Mouse (Mus musculus) MEL (cell line): Measurements from ENCODE around the gene Zmym2. TPM values are rescaled to one million over a fixed set of nuclear protein-coding genes. Genes with fewer than 3 reads are reported as not detected.
"Not testable (repeated sequence)": the region's sequence is repeated elsewhere in the genome, so short reads cannot be mapped to it uniquely, and the experiment has no call there.

Experiments
- DNase-seq: peaks from one replicate; pipeline ENCODE4 v3.0.0; 2011; ENCODE audit warnings: low read depth, low spot score
- H3K27ac ChIP-seq: 2 replicates; pipeline ENCODE4 v1.5.1; 2012; ENCODE audit warnings: low read depth, mild to moderate bottlenecking, control low read depth, low read length, moderate library complexity; ENCODE audit not compliant: control insufficient read depth
- H3K27me3 ChIP-seq, 2 experiments: fragments of 150-350 bp in 1 of 2; sonication (generic) in 1 of 2; 2 replicates each; pipeline ENCODE4 v1.6.1; 2012; ENCODE audit warnings: low read length in 2 of 2, mild to moderate bottlenecking in 2 of 2, improper control_type of control experiment in 1 of 2, moderate library complexity in 1 of 2; ENCODE audit not compliant: insufficient read depth in 2 of 2, control insufficient read depth in 1 of 2
- H3K36me3 ChIP-seq, 2 experiments: 2 replicates each; pipeline ENCODE4 v1.6.1; 2012 to 2014; ENCODE audit warnings: low read length in 2 of 2, improper control_type of control experiment in 1 of 2, inconsistent platforms in 1 of 2, mild to moderate bottlenecking in 1 of 2; ENCODE audit not compliant: insufficient read depth in 2 of 2, control insufficient read depth in 1 of 2
- H3K4me1 ChIP-seq, 2 experiments: fragments of 150-350 bp in 1 of 2; sonication (generic) in 1 of 2; 2 replicates each; pipeline ENCODE4 v1.6.1; 2012; ENCODE audit warnings: low read length in 2 of 2, improper control_type of control experiment in 1 of 2, mild to moderate bottlenecking in 1 of 2; ENCODE audit not compliant: insufficient read depth in 2 of 2, control insufficient read depth in 1 of 2
- H3K4me3 ChIP-seq, 2 experiments: fragments of 150-350 bp in 1 of 2; sonication (generic) in 1 of 2; 2 replicates each; pipeline ENCODE4 v1.5.1; 2012; ENCODE audit warnings: low read depth in 2 of 2, low read length in 2 of 2, mild to moderate bottlenecking in 2 of 2, moderate library complexity in 2 of 2, control low read depth in 1 of 2, improper control_type of control experiment in 1 of 2; ENCODE audit not compliant: control insufficient read depth in 1 of 2, insufficient read depth in 1 of 2
- H3K79me2 ChIP-seq: 2 replicates; pipeline ENCODE4 v1.6.1; 2012; ENCODE audit warnings: mild to moderate bottlenecking, low read length, moderate library complexity; ENCODE audit not compliant: control insufficient read depth, poor library complexity, insufficient read depth
- H3K9ac ChIP-seq: 2 replicates; pipeline ENCODE4 v1.6.1; 2012; ENCODE audit warnings: low read depth, mild to moderate bottlenecking, control low read depth, low read length, moderate library complexity; ENCODE audit not compliant: control insufficient read depth, poor library complexity, severe bottlenecking
- H3K9me3 ChIP-seq: fragments of 150-350 bp; sonication (generic); replicated peaks from 2 replicates; pipeline ENCODE4 v1.6.1; 2012; ENCODE audit warnings: mild to moderate bottlenecking, low read length, improper control_type of control experiment, moderate library complexity; ENCODE audit not compliant: insufficient read depth
- GATA1 ChIP-seq: IDR thresholded peaks from 2 replicates; pipeline ENCODE4 v1.6.1; 2011; ENCODE audit warnings: low read depth, low read length, improper control_type of control experiment
- MAZ ChIP-seq: IDR thresholded peaks from 2 replicates; pipeline ENCODE4 v1.6.1; 2012; ENCODE audit warnings: low read depth, mild to moderate bottlenecking, inconsistent platforms, low read length, improper control_type of control experiment
- POLR2AphosphoS2 ChIP-seq: IDR thresholded peaks from 2 replicates; pipeline ENCODE4 v1.6.1; 2011; ENCODE audit warnings: low read length, improper control_type of control experiment
- RAD21 ChIP-seq: IDR thresholded peaks from 2 replicates; pipeline ENCODE4 v1.6.1; 2011; ENCODE audit warnings: mild to moderate bottlenecking, low read depth, low read length, improper control_type of control experiment
- SIN3A ChIP-seq: IDR thresholded peaks from 2 replicates; pipeline ENCODE4 v1.6.1; 2012; ENCODE audit warnings: low read length, improper control_type of control experiment, inconsistent platforms
- SMC3 ChIP-seq: IDR thresholded peaks from 2 replicates; pipeline ENCODE4 v1.6.1; 2011; ENCODE audit warnings: low read depth, low read length, improper control_type of control experiment
- TCF12 ChIP-seq: IDR thresholded peaks from 2 replicates; pipeline ENCODE4 v1.6.1; 2014; ENCODE audit warnings: low read depth, mild to moderate bottlenecking, inconsistent platforms, low read length, improper control_type of control experiment, moderate library complexity
- UBTF ChIP-seq: IDR thresholded peaks from 2 replicates; pipeline ENCODE4 v1.6.1; 2012; ENCODE audit warnings: low read depth, mild to moderate bottlenecking, inconsistent platforms, low read length, improper control_type of control experiment, moderate library complexity, borderline replicate concordance; ENCODE audit not compliant: insufficient read depth
- USF2 ChIP-seq, 2 experiments: IDR thresholded peaks; 2 replicates each; pipeline ENCODE4 v1.6.1; 2011 to 2012; ENCODE audit warnings: improper control_type of control experiment in 2 of 2, low read length in 2 of 2, borderline replicate concordance in 1 of 2, inconsistent platforms in 1 of 2, low read depth in 1 of 2, mild to moderate bottlenecking in 1 of 2; ENCODE audit not compliant: insufficient read depth in 1 of 2
- ZKSCAN1 ChIP-seq: IDR thresholded peaks from 2 replicates; pipeline ENCODE4 v1.6.1; 2012; ENCODE audit warnings: low read depth, mild to moderate bottlenecking, inconsistent platforms, low read length, improper control_type of control experiment, moderate library complexity
- polyA plus RNA-seq, 2 experiments: library from polyadenylated mRNA; stranded (reverse) in 1 of 2; unstranded in 1 of 2; fragments of >175 nt in 1 of 2; fragments of >200 nt in 1 of 2; gene quantifications; 2 replicates each; pipeline versions ENCODE4 v1.2.1 to v1.2.4; 2012; ENCODE audit warnings: low replicate concordance in 2 of 2, low read depth in 1 of 2; ENCODE audit not compliant: insufficient read length in 2 of 2, insufficient read depth in 1 of 2, missing spikeins in 1 of 2
- total RNA-seq: library from RNA; depleted of rRNA; stranded (reverse); fragments of 300-350 nt; gene quantifications from 2 replicates; pipeline ENCODE4 v1.2.3, GENCODE M21; 2012

Gene Zmym2
- total and polyA plus RNA-seq, 3 experiments: 9.8 to 407 (median 27.7) TPM

- Histone ChIP-seq H3K9ac (no peak overlapping the region), H3K27ac (no peak overlapping the region), H3K79me2 (no peaks in the 10 kb centered on the region), H3K9me3 (no peaks in the 10 kb centered on the region), H3K36me3 (no peaks in the 10 kb centered on the region; a peak in 1 of 4 replicates), H3K4me3 (no peak overlapping the region), H3K27me3 (peaks cover 0 to 3% of the 10 kb centered on the region in 2 experiments; a peak in 2 of 4 replicates), H3K4me1 (no peaks in the 10 kb centered on the region)
- no peak for DNase-seq
- TF ChIP-seq POLR2AphosphoS2 (no peak), TCF12 (no peak), GATA1 (no peak), SMC3 (no peak), RAD21 (no peak), SIN3A (no peak), ZKSCAN1 (no peak)
Observed at GRCm38 (mm10) chr14:56864641-56865040, 21.8 kb upstream of the Zmym2 start.

GRCm38 (mm10) chr14:56865112-56865511, 21.3 kb upstream of the Zmym2 start:
- not testable (repeated sequence) for H3K79me2 ChIP-seq, H3K27me3 ChIP-seq, H3K4me1 ChIP-seq, H3K9me3 ChIP-seq, H3K9ac ChIP-seq, H3K27ac ChIP-seq, H3K36me3 ChIP-seq, H3K4me3 ChIP-seq, DNase-seq

- H3K27ac ChIP-seq: no peak overlapping the region
- TF ChIP-seq USF2 (IDR thresholded peaks at IDR 0.05; ENCODE audit: borderline replicate concordance in 1 of 2, insufficient read depth in 1 of 2, low read depth in 1 of 2, low read length in 2 of 2) (no peak), MAZ (no peak), UBTF (no peak)
- no peaks in the 10 kb centered on the region for H3K27me3 ChIP-seq
Observed at GRCm38 (mm10) chr14:56873525-56873924, 12.9 kb upstream of the Zmym2 start.

More at GRCm38 (mm10) chr14:56873525-56873924, 12.9 kb upstream of the Zmym2 start:
- no peaks in the 10 kb centered on the region for H3K36me3 ChIP-seq
- no peak for DNase-seq
- no peaks in the 10 kb centered on the region for H3K4me1 ChIP-seq
- H3K4me3 ChIP-seq: no peak overlapping the region
- H3K9ac ChIP-seq: no peak overlapping the region
- H3K9me3 ChIP-seq: no peaks in the 10 kb centered on the region
- no peaks in the 10 kb centered on the region for H3K79me2 ChIP-seq
